Mouse (Mus musculus) retina, embryonic 14.5 days (tissue): ENCODE data around the gene Snrnp35.
A peak's percentile ranks its signal among the peaks of the same experiment; 100 is the strongest.

Experiments used
- DNase-seq: peaks from one replicate; pipeline ENCODE4 v3.0.0-alpha.2; 2015; ENCODE audit warnings: low spot score

Snrnp35 gene

DNA sequence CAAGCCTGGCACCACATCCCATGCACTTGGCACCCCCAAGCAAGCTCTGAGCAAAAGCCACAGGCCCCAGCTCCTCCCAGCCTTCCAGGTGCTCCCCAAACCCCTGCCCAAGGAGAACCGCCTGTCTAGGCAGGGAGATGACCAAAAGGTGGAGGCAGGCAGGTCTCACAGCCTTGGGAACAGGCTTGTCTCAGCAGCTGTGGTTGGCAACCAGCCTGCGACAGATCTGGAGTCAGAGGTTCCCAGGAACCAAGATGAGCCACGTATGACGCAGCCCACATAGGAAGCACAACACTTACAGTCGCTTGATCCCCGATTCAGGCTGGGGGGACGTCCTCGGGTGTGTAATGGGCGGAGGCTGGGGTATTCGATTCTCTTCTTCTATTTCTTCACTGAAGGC is 18.6 kb downstream of the Snrnp35 start:
- DNase-seq: no peak

- no peak for DNase-seq
These were observed 20.8 kb downstream of the Snrnp35 start for GRCm38 (mm10) chr5:124503742-124504141.

GRCm38 (mm10) chr5:124505235-124505634 is 22.3 kb downstream of the Snrnp35 start:
- no peak for DNase-seq

- no peak for DNase-seq
These were observed 23.9 kb downstream of the Snrnp35 start for GRCm38 (mm10) chr5:124506731-124507359.

GRCm38 (mm10) chr5:124509200-124509599 is 26.3 kb downstream of the Snrnp35 start:
- DNase-seq: no peak

GRCm38 (mm10) chr5:124509742-124510237 is 26.9 kb downstream of the Snrnp35 start:
- DNase-seq: no peak

DNA sequence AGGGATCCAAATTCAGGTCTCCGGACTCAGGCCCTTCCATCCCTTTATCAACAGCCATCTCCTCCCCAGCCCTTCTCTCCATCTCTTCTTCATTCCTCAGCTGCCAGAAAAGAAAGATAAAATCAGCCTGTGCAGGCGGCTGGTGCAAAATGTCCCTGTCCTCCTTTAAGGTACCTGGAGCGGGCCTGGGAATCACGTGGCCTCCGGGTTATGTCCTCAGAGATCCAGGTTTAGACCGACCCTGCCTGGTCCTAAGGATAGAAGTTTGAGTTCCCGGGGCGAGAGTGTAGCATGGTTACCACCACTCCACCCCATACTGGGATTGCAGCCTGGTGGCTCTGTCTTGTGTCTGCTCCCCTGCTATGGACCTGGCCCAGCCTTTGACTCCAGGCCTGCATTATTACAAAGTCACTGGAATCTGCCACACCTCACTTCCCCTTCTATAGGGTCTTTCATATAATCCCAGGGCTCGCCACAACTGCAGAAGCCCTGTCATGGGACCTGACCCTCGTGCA is 27.7 kb downstream of the Snrnp35 start:
- DNase-seq: no peak

- DNase-seq: no peak
These were observed 32.9 kb downstream of the Snrnp35 start for GRCm38 (mm10) chr5:124515789-124516188.

- DNase-seq: no peak
These were observed 35.7 kb downstream of the Snrnp35 start for GRCm38 (mm10) chr5:124518648-124519047.

DNA sequence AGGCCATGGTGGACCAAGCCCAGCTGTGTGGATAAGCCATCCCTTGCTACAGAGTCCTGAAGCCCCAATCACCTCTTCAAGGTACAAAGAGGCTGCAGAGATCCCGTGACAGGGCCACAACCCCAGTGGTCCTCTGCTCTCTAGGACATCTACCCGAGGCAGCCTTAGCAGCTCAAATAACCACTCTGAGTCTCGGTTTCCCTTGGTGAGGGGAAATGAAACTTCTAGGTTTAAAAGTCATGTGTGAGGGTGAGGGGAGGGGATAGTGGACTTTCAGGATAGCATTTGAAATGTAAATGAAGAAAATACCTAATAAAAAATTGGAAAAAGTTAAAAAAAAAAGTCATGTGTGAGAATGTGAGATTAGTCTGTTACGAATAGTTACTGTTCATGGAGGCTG is 38.7 kb downstream of the Snrnp35 start:
- no peak for DNase-seq

GRCm38 (mm10) chr5:124523032-124523431 is 40.1 kb downstream of the Snrnp35 start:
- DNase-seq: no peak

GRCm38 (mm10) chr5:124524943-124525342 is 42.0 kb downstream of the Snrnp35 start:
- no peak for DNase-seq

- no peak for DNase-seq
These were observed 45.4 kb downstream of the Snrnp35 start for GRCm38 (mm10) chr5:124528351-124528750.

DNA sequence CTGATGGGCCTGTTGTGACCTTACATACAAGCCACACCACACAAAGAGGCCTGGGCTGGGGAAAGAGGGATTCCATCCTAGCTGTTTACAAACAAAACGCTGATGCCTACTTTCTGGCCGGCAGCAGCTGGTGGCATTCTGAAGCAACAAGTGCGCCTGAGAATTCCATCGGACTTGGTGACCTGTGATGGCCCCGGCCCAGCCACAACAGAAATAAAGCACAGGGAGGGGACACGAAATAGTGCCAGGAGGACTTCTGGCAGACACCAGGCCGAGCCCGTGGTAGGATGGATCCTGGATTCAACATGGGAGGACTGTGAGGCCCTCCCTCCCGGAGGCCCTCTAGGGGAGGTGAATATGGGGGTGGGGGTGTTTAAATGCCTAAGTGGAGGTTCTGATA is 45.9 kb downstream of the Snrnp35 start:
- DNase-seq: no peak

GRCm38 (mm10) chr5:124529191-124529651 is 46.3 kb downstream of the Snrnp35 start:
- no peak for DNase-seq

DNA sequence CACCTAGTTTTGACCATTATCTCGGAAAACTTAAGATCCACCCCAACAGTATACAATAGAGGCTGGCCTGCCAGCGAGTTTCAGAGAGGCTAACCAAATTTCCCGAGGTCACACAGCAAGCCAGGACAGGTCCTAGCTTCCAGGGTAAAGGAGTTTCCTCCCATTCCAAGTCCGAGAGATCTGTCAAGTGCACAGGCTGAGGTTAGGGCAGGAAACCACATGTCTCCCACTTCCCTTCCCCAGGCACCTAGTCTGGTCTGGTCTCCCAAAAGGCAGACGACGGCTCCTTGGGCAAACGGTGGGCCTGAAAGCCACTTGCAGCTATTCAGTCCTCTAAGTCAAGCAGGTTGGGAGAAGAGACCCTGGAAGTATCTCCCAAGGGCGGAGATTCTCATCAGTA is 46.8 kb downstream of the Snrnp35 start:
- no peak for DNase-seq

GRCm38 (mm10) chr5:124530655-124531582 is 48.0 kb downstream of the Snrnp35 start, which contains the start of gene Rilpl1:
Gene Rilpl1 (minus strand): TSS chr5:124531391.
- DNase-seq: peak; percentile 89

GRCm38 (mm10) chr5:124531583-124531930 is 48.6 kb downstream of the Snrnp35 start:
- DNase-seq: no peak

DNA sequence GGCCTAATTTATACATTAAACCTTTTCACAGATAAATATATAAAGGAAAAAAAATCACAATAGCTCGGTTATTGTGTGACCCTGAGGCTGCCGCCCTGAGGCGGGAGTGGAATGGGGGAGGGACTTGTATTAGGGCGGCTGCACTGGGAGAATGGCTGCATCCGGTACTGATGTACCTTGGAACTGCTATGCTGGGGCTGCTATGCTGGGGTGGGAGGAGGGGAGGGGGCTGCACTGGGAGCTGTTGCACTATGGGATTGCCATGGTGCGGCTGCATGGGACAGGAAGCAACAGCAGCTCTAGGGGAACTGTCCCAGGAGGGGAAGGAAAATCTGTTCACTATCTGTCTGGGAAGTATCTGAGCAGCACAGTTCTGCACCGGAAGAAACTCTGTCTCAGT is 49.5 kb downstream of the Snrnp35 start:
- DNase-seq: no peak

- no peak for DNase-seq
These were observed 52.1 kb downstream of the Snrnp35 start for GRCm38 (mm10) chr5:124535016-124535415.

- peak; percentile 40 for DNase-seq
These were observed 53.8 kb downstream of the Snrnp35 start for GRCm38 (mm10) chr5:124536776-124537175.
